Mouse (Mus musculus) embryo, embryonic 11 days (tissue): ENCODE data around the gene Ivd.

Source experiments
- DNase-seq: peaks from one replicate; pipeline ENCODE4 v3.0.0-alpha.2; 2015

Ivd gene

DNA sequence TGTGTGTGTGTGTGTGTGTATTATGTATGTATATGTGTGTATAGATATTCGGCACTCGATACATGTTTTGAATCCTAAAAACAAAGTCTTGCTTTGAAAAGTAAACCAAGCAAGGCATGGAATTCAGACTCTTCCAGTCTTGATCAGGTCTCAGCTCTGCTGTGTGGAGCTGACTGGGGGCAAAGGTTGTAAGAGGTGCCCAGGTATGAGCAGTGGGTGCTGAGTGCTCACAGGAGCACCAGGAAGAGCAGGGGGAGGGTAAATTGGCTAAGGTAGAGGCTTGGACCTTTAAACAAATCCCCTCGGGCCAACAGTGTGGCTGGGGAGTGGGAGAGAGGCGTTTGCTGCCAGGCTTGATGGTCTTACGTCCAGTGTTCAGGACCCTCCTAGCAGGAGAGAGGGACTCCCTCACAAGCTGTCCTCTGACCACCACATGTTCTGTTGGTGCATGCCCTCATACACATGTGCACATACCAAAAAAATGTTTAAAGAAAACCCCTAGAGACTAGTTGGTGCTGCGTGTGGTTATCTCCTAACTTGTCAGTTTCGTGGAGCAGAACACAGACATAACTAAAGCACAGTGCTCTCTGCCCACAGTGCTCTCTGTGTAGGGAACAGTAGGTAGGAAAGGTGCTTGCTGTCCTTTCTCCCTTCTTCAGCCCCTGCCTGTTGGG, 49.0 kb downstream of the Ivd start:
- no peak for DNase-seq

DNA sequence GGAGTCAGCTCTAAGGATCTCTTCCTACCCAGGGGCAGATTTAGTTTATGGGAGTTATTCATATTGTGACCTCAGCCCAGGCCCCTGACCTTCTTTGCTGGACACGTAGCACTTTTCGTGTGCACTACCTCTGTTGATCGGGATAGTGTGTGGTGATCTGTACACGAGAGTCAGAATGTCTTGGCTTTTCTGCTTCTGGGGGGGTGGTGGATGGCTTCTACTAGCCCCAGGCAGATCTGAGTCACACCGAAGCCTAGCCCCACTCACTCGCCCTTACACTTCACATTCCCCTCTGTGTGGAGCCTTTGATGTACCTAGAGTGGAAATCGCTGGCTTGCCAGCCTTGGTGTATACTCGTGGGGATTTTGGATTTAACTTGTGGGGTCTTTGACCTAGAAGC, 51.0 kb downstream of the Ivd start:
- no peak for DNase-seq

DNA sequence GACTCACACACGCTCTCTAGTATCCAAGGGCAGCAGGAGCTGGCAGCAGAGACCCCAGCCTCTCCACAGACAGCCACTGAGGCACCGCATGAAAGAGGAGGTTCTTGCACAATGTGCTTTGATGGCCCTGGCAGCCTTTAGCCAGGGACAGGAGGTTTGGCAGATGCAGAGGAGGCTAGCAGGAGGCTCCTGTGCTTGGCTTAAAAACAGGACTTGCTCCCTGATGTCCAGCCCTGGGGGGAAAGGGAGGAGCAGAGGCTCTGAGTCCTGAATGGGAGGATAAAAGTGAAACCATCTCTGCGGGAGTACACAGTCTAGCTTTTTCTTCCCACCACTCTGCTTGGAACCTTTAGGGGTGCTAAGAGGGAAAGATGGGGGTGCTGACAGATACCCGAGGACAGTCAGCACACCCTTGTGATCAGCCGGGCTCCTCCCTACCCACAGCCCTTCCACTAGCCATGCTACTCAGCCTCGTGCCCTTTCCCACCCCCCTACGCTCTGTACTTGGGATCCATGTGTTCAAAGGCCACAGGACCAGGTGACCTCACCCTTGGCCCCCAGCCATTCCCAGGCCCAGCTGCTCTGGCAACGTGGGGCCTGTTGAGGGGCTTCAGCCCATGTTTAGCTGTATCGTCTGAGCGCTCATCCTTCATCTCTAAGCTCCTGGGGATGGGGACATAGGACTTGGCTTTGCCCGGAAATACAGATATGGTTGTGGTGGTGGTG, 52.0 kb downstream of the Ivd start:
- no peak for DNase-seq

DNA sequence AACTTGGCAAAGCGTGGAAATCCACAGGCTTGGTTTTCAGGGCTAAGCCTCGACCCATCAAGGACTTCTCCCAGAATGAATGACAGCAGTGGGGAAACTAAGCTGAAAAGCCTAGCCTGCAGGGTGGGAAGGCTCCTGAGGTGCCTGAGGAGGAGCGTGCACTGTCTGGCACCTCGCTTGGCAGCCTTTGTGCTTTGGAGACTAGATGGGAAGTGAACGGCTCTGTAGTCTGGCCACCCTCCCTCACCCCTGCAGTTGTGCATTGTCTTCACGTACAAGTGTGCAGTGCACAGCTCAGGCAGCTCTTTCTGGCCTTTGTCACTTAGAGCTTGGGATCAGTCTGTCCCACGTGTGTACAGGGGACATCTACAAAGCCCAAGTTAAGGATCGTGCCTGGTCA, 52.9 kb downstream of the Ivd start:
- DNase-seq, result no peak

DNA sequence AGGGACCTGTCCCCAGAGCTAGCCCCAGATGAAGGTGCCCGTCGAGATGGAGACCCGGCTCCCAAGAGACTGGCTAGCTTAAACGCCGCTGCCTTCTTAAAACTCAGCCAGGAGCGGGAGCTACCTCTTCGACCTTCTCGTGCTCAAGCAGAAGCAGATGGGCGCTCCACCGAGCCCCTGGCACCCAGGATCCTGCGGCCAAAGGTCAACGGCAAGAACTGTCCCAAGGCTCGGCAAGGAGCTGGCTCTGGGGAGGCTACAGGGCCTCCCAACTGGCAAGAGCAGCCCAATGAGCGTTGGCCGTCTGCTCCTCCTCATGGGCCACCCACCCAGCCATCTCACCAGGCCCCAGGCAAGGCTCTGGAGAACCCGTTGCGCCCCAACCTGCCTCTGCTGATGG, 54.7 kb downstream of the Ivd start:
- DNase-seq, result no peak

DNA sequence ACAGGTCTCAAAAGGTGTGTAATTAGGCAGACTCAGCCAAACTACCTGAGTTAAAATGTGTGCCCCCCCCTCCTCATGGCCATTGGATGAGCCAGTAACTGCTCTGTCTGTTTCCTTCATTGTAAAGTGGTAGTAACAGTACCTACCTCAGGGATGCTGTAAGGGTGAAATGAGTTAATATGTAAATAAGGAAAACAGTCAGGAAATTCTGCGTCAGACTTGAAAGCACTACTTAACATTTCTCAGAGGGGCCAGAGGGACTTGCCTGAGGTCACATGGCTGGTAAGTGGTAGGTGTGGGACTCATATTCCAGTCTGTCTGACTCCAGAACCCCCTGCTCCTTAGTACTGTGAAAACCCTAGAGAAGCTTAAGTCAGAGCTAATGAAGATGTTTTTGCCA, 56.8 kb downstream of the Ivd start:
- no peak for DNase-seq

DNA sequence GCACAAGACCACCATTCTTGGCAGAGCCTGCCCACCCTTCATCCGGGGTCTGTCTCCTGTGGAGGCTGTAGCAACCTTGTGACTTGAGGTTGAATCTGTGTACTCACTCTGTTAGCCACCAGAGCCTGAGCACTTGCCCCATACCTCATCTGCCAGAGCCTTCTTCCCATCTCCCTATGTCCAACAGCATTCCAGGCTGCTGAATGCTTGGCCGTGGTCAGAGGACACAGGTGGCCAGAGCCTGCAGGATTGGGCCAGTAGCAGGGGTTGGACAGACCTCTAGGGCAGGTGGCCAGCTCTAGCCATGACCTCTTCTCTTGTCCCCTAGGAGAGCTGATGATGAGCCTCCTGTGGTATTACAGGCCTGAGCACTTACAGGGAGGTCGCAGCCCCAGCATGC, 58.7 kb downstream of the Ivd start:
- no peak for DNase-seq

DNA sequence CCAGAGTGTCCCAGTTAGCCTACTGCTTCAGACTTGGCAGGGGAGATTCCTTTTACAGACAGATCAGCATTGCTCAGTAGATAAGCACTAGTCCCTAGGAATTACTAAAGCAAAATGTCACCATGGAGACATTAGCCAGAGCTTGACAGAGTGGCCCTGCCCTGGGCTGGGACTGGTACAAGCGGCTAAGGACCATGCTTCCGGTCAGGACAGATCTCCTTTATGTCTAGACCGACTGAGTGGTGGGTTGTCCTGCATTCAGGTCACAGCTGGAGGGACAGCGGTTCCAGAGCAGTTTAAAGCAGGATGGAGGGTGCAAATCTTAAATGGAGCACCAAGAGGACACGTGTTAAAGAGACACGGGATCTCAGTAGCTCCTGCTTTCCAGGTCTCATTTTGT, 64.2 kb downstream of the Ivd start:
- no peak for DNase-seq

DNA sequence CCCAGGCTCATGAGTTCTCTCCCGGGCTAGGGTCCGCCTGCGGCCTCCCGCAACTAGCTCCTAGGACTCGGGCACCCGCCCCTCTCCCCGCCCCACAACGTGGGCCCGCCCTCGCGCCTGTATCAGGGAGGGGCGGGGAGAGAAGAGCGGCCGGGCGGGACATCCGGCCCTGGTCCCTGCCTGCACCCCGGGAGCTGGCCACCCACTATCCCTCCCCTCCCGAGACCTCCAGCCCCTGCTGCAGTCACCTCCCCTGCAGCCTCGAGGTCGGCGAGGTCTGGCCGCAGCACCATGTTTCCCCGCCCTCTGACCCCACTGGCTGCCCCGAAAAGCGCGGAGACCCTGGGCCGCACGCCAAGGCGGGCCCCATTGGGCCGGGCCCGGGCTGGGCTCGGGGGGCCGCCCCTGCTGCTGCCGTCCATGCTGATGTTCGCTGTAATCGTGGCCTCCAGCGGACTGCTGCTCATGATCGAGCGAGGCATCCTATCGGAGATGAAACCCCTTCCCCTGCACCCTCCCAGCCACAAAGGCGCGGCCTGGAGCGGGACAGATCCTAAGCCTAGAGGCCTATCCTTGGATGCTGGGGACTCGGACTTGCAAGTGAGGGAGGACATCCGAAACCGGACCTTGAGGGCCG, 64.7 kb downstream of the Ivd start, which contains the start of gene Chst14:
Gene Chst14 (plus strand): TSS at position 136 of the 637 bp plus-strand sequence.
- peak; percentile 91 for DNase-seq

DNA sequence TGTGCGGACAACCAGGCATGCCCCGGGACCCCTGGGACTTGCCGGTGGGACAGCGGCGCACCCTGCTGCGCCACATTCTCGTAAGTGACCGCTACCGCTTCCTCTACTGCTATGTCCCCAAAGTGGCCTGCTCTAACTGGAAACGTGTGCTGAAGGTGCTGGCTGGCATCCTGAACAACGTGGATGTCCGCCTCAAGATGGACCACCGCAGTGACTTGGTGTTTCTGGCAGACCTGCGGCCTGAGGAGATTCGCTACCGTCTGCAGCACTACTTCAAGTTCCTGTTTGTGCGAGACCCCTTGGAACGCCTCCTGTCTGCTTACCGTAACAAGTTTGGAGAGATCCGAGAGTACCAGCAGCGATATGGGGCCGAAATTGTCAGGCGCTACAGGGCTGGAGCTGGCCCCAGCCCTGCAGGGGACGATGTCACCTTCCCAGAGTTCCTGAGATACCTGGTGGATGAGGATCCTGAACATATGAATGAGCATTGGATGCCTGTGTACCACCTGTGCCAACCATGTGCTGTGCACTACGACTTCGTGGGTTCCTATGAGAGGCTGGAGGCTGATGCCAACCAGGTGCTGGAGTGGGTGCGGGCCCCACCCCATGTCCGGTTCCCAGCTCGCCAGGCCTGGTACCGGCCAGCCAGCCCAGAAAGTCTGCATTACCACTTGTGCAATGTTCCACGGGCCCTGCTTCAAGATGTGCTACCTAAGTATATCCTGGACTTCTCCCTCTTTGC, 65.4 kb downstream of the Ivd start:
- DNase-seq, result no peak
